Mouse (Mus musculus) MEL (cell line): ENCODE results near the gene BC051665.

ENCODE experiments used
- BHLHE40 ChIP-seq: IDR thresholded peaks from 2 replicates; pipeline ENCODE4 v1.6.1; 2012; ENCODE audit warnings: low read depth, mild to moderate bottlenecking, inconsistent platforms, low read length, improper control_type of control experiment, borderline replicate concordance
- CHD1 ChIP-seq: IDR thresholded peaks from 2 replicates; pipeline ENCODE4 v1.6.1; 2012; ENCODE audit warnings: low read depth, mild to moderate bottlenecking, inconsistent platforms, low read length, improper control_type of control experiment
- CHD2 ChIP-seq: IDR thresholded peaks from 2 replicates; pipeline ENCODE4 v1.6.1; 2011; ENCODE audit warnings: low read length, improper control_type of control experiment
- CTCF ChIP-seq, 3 experiments: IDR thresholded peaks in 2 of 3; conservative IDR thresholded peaks in 1 of 3; 2 replicates each; pipeline ENCODE4 v1.5.1; 2011 to 2012; ENCODE audit warnings: low read length in 3 of 3, low read depth in 2 of 3, mild to moderate bottlenecking in 2 of 3, improper control_type of control experiment in 1 of 3, inconsistent platforms in 1 of 3, mixed read lengths in 1 of 3, moderate library complexity in 1 of 3; ENCODE audit not compliant: control insufficient read depth in 1 of 3, insufficient read depth in 1 of 3, poor library complexity in 1 of 3, severe bottlenecking in 1 of 3
- GATA1 ChIP-seq: IDR thresholded peaks from 2 replicates; pipeline ENCODE4 v1.6.1; 2011; ENCODE audit warnings: low read depth, low read length, improper control_type of control experiment
- HCFC1 ChIP-seq: IDR thresholded peaks from 2 replicates; pipeline ENCODE4 v1.6.1; 2012; ENCODE audit warnings: low read depth, mild to moderate bottlenecking, inconsistent platforms, low read length, improper control_type of control experiment, moderate library complexity
- POLR2A ChIP-seq, 2 experiments: IDR thresholded peaks; 2 replicates each; pipeline ENCODE4 v1.6.1; 2011 to 2012; ENCODE audit warnings: low read length in 2 of 2, mild to moderate bottlenecking in 2 of 2, control low read depth in 1 of 2, improper control_type of control experiment in 1 of 2, low read depth in 1 of 2, moderate library complexity in 1 of 2; ENCODE audit not compliant: control insufficient read depth in 1 of 2, insufficient read depth in 1 of 2, poor library complexity in 1 of 2
- POLR2AphosphoS2 ChIP-seq: IDR thresholded peaks from 2 replicates; pipeline ENCODE4 v1.6.1; 2011; ENCODE audit warnings: low read length, improper control_type of control experiment
- POLR2AphosphoS5 ChIP-seq: IDR thresholded peaks from 2 replicates; pipeline ENCODE4 v1.6.1; 2012; ENCODE audit warnings: low read depth, borderline replicate concordance, mild to moderate bottlenecking, inconsistent platforms, low read length, moderate library complexity, mixed read lengths
- TBP ChIP-seq: IDR thresholded peaks from 2 replicates; pipeline ENCODE4 v1.8.0; 2011; ENCODE audit warnings: low read depth, low read length, improper control_type of control experiment
- ZKSCAN1 ChIP-seq: IDR thresholded peaks from 2 replicates; pipeline ENCODE4 v1.6.1; 2012; ENCODE audit warnings: low read depth, mild to moderate bottlenecking, inconsistent platforms, low read length, improper control_type of control experiment, moderate library complexity

- TF ChIP-seq CHD1 (no peak), CTCF (IDR thresholded peaks at IDR 0.05 in 2 of 3, conservative IDR thresholded peaks at IDR 0.05 in 1 of 3; ENCODE audit: control insufficient read depth in 1 of 3, insufficient read depth in 1 of 3, low read depth in 2 of 3, low read length in 3 of 3, poor library complexity in 1 of 3, severe bottlenecking in 1 of 3) (no peak), ZKSCAN1 (no peak), HCFC1 (no peak), BHLHE40 (no peak), CHD2 (no peak), POLR2A (IDR thresholded peaks at IDR 0.05; ENCODE audit: control insufficient read depth in 1 of 2, insufficient read depth in 1 of 2, low read depth in 1 of 2, low read length in 2 of 2, poor library complexity in 1 of 2) (no peak), GATA1 (no peak), POLR2AphosphoS5 (no peak), TBP (no peak), POLR2AphosphoS2 (no peak)
Measured at GRCm38 (mm10) chr13:60735306-60735705, 50.9 kb downstream of the BC051665 start.
